Mouse (Mus musculus): ENCODE measurements around the gene Iqgap1. TPM values are rescaled to one million over a fixed set of nuclear protein-coding genes. Genes with fewer than 3 reads are reported as not detected.

Iqgap1 gene
- polyA plus RNA-seq, 1 experiment = 48.9 TPM

- no peak for DNase-seq (ENCODE audit: low read depth)
These were observed 23.2 kb downstream of the Iqgap1 start for GRCm38 (mm10) chr7:80802412-80803160.

GRCm38 (mm10) chr7:80799307-80799706 lies 26.5 kb downstream of the Iqgap1 start:
- DNase-seq (ENCODE audit: low read depth) = no peak

GRCm38 (mm10) chr7:80796805-80797567 lies 28.8 kb downstream of the Iqgap1 start:
- no peak for DNase-seq (ENCODE audit: low read depth)

DNA sequence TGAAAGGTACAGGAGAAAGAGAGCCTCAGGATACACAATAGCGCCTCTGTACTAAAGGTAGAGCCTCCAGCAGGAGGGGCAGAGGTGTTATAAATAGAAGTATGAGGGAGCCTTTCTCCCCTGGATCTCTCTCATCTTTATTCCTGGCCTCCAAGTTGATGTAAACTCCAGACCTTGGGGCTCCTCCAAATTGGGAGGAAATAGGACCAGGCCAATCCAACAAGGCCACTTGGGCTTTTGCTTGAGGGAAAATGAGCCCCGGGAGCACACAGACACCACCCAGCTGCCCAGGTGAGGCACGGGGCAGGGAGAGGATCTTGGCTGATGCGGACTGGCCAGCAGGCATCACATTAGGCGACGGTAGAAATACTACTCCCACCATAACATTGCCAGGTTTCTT lies 29.5 kb downstream of the Iqgap1 start:
- no peak for DNase-seq (ENCODE audit: low read depth)

DNA sequence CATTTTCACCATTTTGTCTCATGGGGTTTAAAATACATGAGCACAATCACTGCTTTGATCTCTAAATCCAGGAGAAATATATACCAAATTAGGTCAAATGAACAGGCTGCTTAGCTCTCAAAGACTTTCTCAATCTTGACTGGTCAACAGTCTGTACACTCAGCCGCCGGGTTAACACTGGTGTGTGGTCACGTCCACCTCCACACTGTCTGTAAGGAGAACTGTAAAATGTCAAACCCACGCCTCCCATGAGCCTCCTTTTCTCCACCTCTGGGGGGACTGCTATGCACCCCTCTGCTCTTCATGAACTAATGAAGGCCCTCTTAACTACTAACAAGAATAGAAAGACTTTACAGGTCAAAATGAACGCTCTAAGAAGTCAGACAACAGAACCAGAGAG lies 36.2 kb downstream of the Iqgap1 start:
- no peak for DNase-seq (ENCODE audit: low read depth)

- no peak for DNase-seq (ENCODE audit: low read depth)
These were observed 36.7 kb downstream of the Iqgap1 start for GRCm38 (mm10) chr7:80789061-80789460.

DNA sequence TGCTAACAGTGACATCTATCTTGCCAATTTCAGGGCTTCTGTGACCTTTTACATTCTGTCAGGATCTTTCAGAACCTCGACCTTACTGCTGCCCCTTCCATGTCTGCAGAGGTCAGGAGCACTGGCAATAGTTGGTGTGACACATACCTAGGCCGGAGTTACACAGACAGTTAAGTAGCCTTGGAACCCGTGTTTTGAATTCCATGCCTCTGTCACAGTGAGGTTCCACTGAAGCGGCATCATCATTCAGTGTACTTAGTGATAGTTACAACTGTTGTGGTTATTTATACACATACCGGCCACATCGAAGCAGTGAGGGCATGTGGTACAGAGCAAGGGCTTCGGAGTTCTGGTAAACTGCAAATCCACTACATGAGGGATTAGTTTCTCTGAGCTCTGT lies 37.8 kb downstream of the Iqgap1 start:
- no peak for DNase-seq (ENCODE audit: low read depth)

- DNase-seq (ENCODE audit: low read depth) = no peak
These were observed 39.0 kb downstream of the Iqgap1 start for GRCm38 (mm10) chr7:80786746-80787145.

DNA sequence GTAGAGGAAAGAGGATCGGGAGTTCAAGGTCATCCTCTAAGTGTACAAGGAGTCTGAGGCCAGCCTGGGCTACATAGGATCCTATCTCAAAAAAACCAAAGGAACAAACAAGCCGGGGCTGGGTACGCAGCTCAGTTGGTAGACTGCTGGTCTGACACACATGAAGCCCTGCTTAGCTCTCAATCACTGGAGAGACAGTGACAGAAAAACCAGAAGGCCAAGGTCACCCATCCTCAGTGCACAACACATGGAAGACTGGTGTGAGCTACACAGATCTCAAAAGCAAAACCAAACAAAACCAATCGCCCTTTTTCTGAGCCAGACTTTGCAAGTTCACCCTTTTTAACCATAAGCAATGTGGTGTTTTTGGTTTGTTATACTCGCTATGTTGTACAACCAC lies 41.9 kb downstream of the Iqgap1 start:
- DNase-seq (ENCODE audit: low read depth) = no peak

DNA sequence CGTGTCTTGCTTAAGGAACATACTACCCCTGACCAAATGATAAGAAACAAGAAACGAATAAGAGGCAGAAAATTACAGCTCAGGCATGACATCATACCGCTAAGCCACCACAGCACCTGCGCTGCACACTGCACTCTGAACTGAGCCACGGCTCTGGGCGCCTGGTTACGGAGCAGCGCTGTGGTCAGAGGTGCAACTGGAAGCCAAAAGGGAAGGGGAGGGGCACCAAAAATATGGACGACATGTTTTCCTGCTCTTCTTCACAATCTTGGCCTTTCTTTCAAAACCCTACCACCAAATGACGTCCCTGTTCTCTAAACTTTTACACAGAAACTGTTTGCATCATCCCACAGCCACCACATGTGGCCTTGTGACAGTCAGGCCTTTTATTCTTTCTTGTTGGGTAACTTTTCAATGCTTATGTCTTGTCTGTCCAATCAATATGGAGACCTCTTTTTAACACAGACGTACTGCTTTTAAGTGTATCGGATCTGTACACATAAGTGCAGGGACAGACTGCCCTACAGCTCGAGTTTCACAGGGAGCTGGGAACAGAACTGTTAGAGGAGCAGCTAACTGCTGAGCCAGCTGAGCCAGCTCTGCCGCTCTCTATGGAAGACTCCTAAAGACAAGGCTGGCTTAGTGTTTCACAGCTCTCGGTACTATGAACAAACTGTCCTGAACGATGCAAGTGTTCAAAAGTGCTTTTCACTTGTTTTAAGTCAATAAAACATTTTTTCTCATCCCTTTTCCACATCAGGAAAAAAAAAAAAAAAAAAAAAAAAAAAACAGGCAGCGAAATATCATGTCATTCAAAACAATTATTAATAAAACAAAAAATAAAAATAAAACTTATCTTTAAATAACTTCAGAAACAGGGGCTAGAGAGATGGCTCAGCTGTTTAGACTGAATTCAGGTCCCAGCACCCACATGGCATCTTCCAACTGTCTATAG lies 43.3 kb downstream of the Iqgap1 start:
- no peak for DNase-seq (ENCODE audit: low read depth)

DNA sequence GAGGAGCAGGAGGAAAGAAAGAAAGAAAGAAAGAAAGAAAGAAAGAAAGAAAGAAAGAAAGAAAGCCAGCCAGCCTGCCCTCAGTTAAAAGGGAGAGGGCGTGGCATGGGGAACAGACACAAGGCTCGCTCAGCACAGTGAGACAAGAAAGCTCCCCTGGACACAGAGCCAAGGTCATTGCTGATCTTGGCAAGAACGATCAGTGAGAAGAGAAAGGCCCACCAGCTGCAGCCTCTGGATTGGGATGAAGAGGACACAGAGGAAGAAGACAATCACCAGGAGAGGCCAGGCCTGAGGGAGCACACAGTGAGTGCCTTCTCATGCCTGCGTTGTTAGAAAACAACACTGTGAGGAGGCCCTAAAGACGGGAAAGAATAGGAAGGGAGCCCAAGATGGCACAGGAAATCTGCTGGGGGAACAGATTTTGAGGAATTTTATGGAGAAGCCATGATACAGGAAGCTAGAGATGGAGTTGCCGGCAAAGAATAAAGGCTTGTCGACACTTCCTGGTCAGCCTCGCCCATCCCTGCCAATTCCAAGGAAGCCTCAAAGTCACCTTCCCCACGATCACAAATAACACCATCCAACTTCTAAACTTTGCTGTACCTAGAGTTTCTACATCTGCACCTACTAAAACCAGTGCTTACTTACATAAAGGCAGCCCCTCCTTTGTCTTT lies 44.2 kb downstream of the Iqgap1 start:
- DNase-seq (ENCODE audit: low read depth) = no peak

DNA sequence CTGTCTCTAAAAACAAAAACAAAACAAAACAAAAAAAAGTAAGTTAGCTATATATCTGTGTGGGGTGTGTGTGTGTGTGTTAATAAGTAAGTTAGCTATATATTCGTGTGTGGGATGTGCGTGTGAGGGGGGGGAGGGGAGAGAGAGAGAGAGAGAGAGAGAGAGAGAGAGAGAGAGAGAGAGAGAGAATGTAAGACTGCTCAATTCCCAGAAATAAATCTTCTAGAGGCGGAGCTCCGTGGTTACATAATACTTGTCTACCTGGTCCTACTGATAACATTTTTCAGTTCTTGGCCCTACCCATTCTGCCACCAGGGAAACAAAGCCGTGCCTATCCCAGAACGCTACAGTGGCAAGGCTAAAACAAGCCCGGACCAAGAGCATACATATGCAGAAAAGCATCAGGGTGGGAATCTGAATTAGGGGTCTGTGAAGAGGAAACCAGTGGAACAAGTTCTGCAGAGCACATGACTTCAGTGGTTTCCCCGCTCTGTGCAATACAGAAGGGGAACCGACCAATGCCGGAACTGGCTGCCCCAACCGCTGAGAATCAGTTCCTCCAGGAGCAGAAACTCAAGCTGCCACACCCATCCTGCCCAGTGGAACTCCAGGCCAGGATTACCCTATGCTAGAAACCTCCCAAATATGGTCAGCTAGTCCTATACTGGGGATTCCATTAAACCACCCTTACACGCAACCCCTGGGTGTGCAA lies 46.7 kb downstream of the Iqgap1 start:
- DNase-seq (ENCODE audit: low read depth) = no peak

GRCm38 (mm10) chr7:80778376-80778775 lies 47.4 kb downstream of the Iqgap1 start:
- DNase-seq (ENCODE audit: low read depth) = no peak

GRCm38 (mm10) chr7:80777151-80777550 lies 48.6 kb downstream of the Iqgap1 start:
- DNase-seq (ENCODE audit: low read depth) = no peak

DNA sequence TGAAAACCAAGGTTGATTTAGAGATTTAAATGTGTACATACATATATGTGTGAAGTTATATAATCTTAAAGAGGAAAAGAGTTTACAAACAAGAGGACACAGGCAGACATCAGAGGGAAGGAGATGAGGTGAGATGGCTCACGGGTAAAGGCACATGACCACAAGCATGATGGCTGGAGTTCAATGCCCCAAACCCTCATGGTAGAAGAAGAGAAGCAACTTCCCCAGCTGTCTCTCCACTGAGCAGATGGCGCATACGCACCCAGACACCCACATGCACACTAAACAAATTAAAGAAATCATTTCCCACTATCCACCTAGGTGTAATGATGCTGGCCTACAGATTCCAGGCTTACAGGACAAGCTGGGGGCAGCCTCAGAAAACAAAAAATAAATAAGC lies 49.7 kb downstream of the Iqgap1 start:
- no peak for DNase-seq (ENCODE audit: low read depth)

GRCm38 (mm10) chr7:80775448-80775904 lies 50.3 kb downstream of the Iqgap1 start:
- no peak for DNase-seq (ENCODE audit: low read depth)

DNA sequence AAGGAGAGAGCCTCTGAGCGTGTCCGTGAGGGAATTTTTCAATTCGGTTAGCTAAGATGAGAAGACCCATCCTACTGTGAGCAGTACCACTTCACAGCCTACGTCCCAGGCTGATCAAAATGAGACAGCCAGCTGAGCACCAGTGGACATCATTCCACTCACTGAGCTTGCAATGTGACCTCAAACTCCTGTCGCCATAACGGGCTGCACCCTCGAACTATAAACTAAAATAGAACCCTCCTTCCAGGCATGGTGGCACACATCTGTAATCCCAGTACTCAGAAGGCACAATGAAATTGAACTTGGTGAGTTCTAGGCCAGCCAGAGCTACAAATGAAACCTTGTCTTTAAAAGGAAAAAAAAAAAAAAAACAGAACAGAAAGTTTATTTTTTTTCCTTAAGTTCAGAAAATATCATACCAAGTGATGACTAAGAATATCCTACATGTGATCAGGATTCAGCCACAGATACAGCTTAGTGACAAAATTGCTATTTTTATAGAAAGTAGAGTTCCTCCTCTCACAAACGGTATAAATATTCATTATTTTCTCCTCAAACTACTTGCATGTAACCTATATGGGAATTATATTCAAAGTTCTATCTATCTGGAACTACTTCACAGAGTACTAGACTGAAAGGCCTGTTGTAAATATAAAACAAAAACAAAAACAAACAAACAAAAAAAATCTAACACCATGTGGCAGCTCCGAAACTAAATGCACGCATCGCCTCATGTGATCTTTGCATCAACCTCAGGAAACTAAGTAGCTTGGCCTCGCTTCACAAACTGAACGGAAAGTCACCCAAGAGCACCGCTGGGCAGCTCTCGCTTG lies 50.9 kb downstream of the Iqgap1 start:
- DNase-seq (ENCODE audit: low read depth) = no peak

- DNase-seq (ENCODE audit: low read depth) = no peak
These were observed 51.8 kb downstream of the Iqgap1 start for GRCm38 (mm10) chr7:80773834-80774614.

- DNase-seq (ENCODE audit: low read depth) = no peak
These were observed 55.3 kb downstream of the Iqgap1 start for GRCm38 (mm10) chr7:80770466-80770865.

Measured in gonadal fat pad, adult 2 months (tissue).